19 mouse cellular contexts compared by ENCODE assay signal in the genomic region with DNA sequence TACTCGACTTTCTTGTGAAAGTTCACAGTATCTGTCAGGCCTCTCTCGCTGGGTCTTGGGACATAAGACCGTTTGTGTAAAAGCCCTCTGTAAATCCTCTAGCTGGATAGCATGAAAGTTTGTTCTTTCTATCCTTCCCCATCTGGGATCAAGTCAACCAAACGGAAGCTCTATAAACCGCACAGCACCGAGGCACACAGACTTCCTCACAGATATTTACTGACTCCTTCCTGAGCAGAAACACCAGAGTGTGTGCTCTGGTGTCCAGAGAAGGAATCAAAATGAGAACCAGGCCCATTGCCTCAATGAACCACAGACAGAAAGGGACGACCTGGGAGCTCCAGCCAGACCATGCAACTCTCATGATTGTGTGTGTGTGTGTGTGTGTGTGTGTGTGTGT.
DNase-seq lines count a peak whose midpoint lies in the region; ATAC-seq and TF ChIP-seq lines count a peak whose summit lies in the region.
"Had no signal": no experiment of that assay in that cellular context is flagged by ENCODE, and none has a peak within 500 bp of the region (broad histone marks: within the 10 kb centered on the region; RNA-seq: fewer than 3 reads in every experiment).

No protein-coding gene starts in this region.

- H3K9me3 ChIP-seq in limb, embryonic 10.5 days (replicated peaks), result no peaks in the 10 kb centered on the region
- H3K9me3 ChIP-seq in megakaryocyte, embryonic 14.5 days, result no peaks in the 10 kb centered on the region
- H3K9me3 ChIP-seq in hindbrain, embryonic 11.5 days (ENCODE audit: control insufficient read depth, low read length), result no peaks in the 10 kb centered on the region
- H3K9me3 ChIP-seq: embryonic facial prominence, embryonic 12.5 days; forebrain, embryonic 12.5 days; hindbrain, embryonic 13.5 days; midbrain, embryonic 15.5 days; neural tube, embryonic 12.5 days; stomach, embryonic 15.5 days had no signal

- no peak overlapping the region for H3K4me2 ChIP-seq in hindbrain, embryonic 11.5 days (replicated peaks; ENCODE audit: low read depth, low read length)
- H3K4me2 ChIP-seq: embryonic facial prominence, embryonic 12.5 days; forebrain, embryonic 12.5 days; heart, embryonic 12.5 days; hindbrain, embryonic 13.5 days; midbrain, embryonic 15.5 days; neural tube, embryonic 12.5 days; stomach, embryonic 15.5 days had no signal

- intact Hi-C loops in gastrocnemius, adult 2 months (cut with DNase I), result no loop called here
- intact Hi-C loops in gastrocnemius, postnatal 14 days (cut with DNase I; ENCODE audit: low total_unique reads), result no loop called here

- peak overlapping the region; percentile 67 for H3K27ac ChIP-seq in gastrocnemius, adult 2 months
- H3K27ac ChIP-seq in brown adipose tissue, adult 24 weeks (replicated peaks; ENCODE audit: low read depth, low read length), result peak overlapping the region; percentile 91
- peak overlapping the region; percentile 30; the same call in 1 of the 2 replicates for H3K27ac ChIP-seq in limb, embryonic 10.5 days
- H3K27ac ChIP-seq in hindbrain, embryonic 11.5 days (ENCODE audit: low read depth, low read length), result no peak overlapping the region
- H3K27ac ChIP-seq: embryonic facial prominence, embryonic 12.5 days; forebrain, embryonic 12.5 days; hindbrain, embryonic 13.5 days; kidney, postnatal 0 days; midbrain, embryonic 15.5 days; neural tube, embryonic 12.5 days; stomach, embryonic 15.5 days had no signal

- H3K36me3 ChIP-seq in limb, embryonic 10.5 days, result no peaks in the 10 kb centered on the region
- no peaks in the 10 kb centered on the region for H3K36me3 ChIP-seq in megakaryocyte, embryonic 14.5 days (replicated peaks; ENCODE audit: low read length)
- no peaks in the 10 kb centered on the region for H3K36me3 ChIP-seq in hindbrain, embryonic 11.5 days (ENCODE audit: control insufficient read depth, insufficient read depth, low read length)
- H3K36me3 ChIP-seq: embryonic facial prominence, embryonic 12.5 days; forebrain, embryonic 12.5 days; heart, embryonic 12.5 days; hindbrain, embryonic 13.5 days; midbrain, embryonic 15.5 days; neural tube, embryonic 12.5 days; stomach, embryonic 15.5 days had no signal

- no peak for TF ChIP-seq CTCF in gastrocnemius, adult 2 months (IDR thresholded peaks at IDR 0.05)

- WGBS in limb, embryonic 10.5 days, result 81% methylated on average over 7 of the region's 7 CpGs
- 83% methylated on average over 7 of the region's 7 CpGs for WGBS in hindbrain, embryonic 11.5 days

- no peak overlapping the region for H3K4me3 ChIP-seq in gastrocnemius, adult 2 months
- no peak overlapping the region for H3K4me3 ChIP-seq in brown adipose tissue, adult 24 weeks (ENCODE audit: insufficient read depth, low read depth, low read length)
- H3K4me3 ChIP-seq in limb, embryonic 10.5 days, result no peak overlapping the region
- H3K4me3 ChIP-seq in megakaryocyte, embryonic 14.5 days (replicated peaks), result peak overlapping the region; percentile 72
- H3K4me3 ChIP-seq in hindbrain, embryonic 11.5 days (ENCODE audit: low read depth, low read length), result no peak overlapping the region
- H3K4me3 ChIP-seq: embryonic facial prominence, embryonic 12.5 days; erythroblast, embryonic 14.5 days; forebrain, embryonic 12.5 days; heart, embryonic 12.5 days; hindbrain, embryonic 13.5 days; midbrain, embryonic 15.5 days; neural tube, embryonic 12.5 days; stomach, embryonic 15.5 days had no signal

- H3K4me1 ChIP-seq in brown adipose tissue, adult 24 weeks (ENCODE audit: control insufficient read depth, insufficient read depth, insufficient read length, low read length), result peaks cover 4% of the 10 kb centered on the region
- peaks cover 9% of the 10 kb centered on the region for H3K4me1 ChIP-seq in limb, embryonic 10.5 days
- H3K4me1 ChIP-seq in megakaryocyte, embryonic 14.5 days, result peaks cover 18% of the 10 kb centered on the region
- H3K4me1 ChIP-seq in hindbrain, embryonic 11.5 days (replicated peaks; ENCODE audit: control insufficient read depth, insufficient read depth, low read length), result no peaks in the 10 kb centered on the region
- H3K4me1 ChIP-seq: embryonic facial prominence, embryonic 12.5 days; forebrain, embryonic 12.5 days; hindbrain, embryonic 13.5 days; midbrain, embryonic 15.5 days; neural tube, embryonic 12.5 days; stomach, embryonic 15.5 days had no signal

- no peak overlapping the region for H3K9ac ChIP-seq in hindbrain, embryonic 11.5 days (ENCODE audit: low read depth, low read length)
- H3K9ac ChIP-seq: embryonic facial prominence, embryonic 12.5 days; forebrain, embryonic 12.5 days; heart, embryonic 12.5 days; hindbrain, embryonic 13.5 days; midbrain, embryonic 15.5 days; neural tube, embryonic 12.5 days; stomach, embryonic 15.5 days had no signal

- ATAC-seq in hindbrain, embryonic 11.5 days (ENCODE audit: low FRiP score), result no peak
- ATAC-seq: midbrain, embryonic 15.5 days had no signal

- DNase-seq in gastrocnemius, adult 2 months, result no peak
- no peak for DNase-seq in gastrocnemius, postnatal 14 days
- DNase-seq in limb, embryonic 10.5 days (ENCODE audit: low spot score), result no peak
- DNase-seq in right cerebral cortex, postnatal 10 days (ENCODE audit: low spot score in 2 of 2), result no peak
- no peak for DNase-seq in right cerebral cortex, adult 2 months (ENCODE audit: low spot score in 2 of 2)
- no peak for DNase-seq in hindbrain, embryonic 11.5 days (ENCODE audit: low spot score)
- DNase-seq: kidney, adult 11 months; thymus, postnatal 36 days had no signal

- H3K27me3 ChIP-seq in limb, embryonic 10.5 days (ENCODE audit: low read depth, poor library complexity, severe bottlenecking), result no peaks in the 10 kb centered on the region
- H3K27me3 ChIP-seq in megakaryocyte, embryonic 14.5 days (replicated peaks), result no peaks in the 10 kb centered on the region
- no peaks in the 10 kb centered on the region for H3K27me3 ChIP-seq in hindbrain, embryonic 11.5 days (ENCODE audit: control insufficient read depth, insufficient read depth, low read length)
- H3K27me3 ChIP-seq: embryonic facial prominence, embryonic 12.5 days; forebrain, embryonic 12.5 days; heart, embryonic 12.5 days; hindbrain, embryonic 13.5 days; midbrain, embryonic 15.5 days; neural tube, embryonic 12.5 days; stomach, embryonic 15.5 days had no signal
